Mouse (Mus musculus) spleen, adult 2 months (tissue): ENCODE data around the gene Wnt3a.

Experiments used
- CTCF ChIP-seq: fragments of 200-500 bp; IDR thresholded peaks from 2 replicates; pipeline ENCODE4 v1.5.1; 2011; ENCODE audit warnings: mild to moderate bottlenecking, inconsistent platforms; ENCODE audit not compliant: insufficient read depth, insufficient read length, insufficient replicate concordance; ENCODE audit errors: extremely low read depth
- POLR2A ChIP-seq: fragments of 200-500 bp; IDR thresholded peaks from 2 replicates; pipeline ENCODE4 v1.6.1; 2011; ENCODE audit warnings: low read depth, low read length, inconsistent platforms

GRCm38 (mm10) chr11:59313944-59314343, 23.4 kb upstream of the Wnt3a start:
- TF ChIP-seq POLR2A (no peak), CTCF (no peak)
